Mouse (Mus musculus) kidney, embryonic 16.5 days (tissue): ENCODE measurements around the gene Crygb. TPM values are rescaled to one million over a fixed set of nuclear protein-coding genes. Genes with fewer than 3 reads are reported as not detected.

ENCODE experiments used
- ATAC-seq: fragments of 200-750 bp; cut with Nextera tagmentation; 2 replicates; pipeline ENCODE4 v1.8.0; 2017; ENCODE audit warnings: moderate TSS enrichment; ENCODE audit not compliant: low FRiP score, low TSS enrichment
- H3K27ac ChIP-seq: fragments of 300-500 bp; sonication (generic); 2 replicates; pipeline ENCODE4 v1.5.1; 2014; ENCODE audit warnings: low read length
- H3K27me3 ChIP-seq: fragments of 300-500 bp; sonication (generic); 2 replicates; pipeline ENCODE4 v1.6.1; 2014; ENCODE audit warnings: low read length, control low read depth, mixed read lengths; ENCODE audit not compliant: insufficient read depth
- H3K36me3 ChIP-seq: fragments of 300-500 bp; sonication (generic); 2 replicates; pipeline ENCODE4 v1.6.1; 2014; ENCODE audit warnings: low read length, control low read depth, mixed read lengths; ENCODE audit not compliant: insufficient read depth
- H3K4me1 ChIP-seq: fragments of 300-500 bp; sonication (generic); 2 replicates; pipeline ENCODE4 v1.6.1; 2014; ENCODE audit warnings: low read length, control low read depth, mixed read lengths; ENCODE audit not compliant: insufficient read depth
- H3K4me2 ChIP-seq: fragments of 300-500 bp; sonication (generic); replicated peaks from 2 replicates; pipeline ENCODE4 v1.6.1; 2014; ENCODE audit warnings: low read depth, low read length
- H3K4me3 ChIP-seq: fragments of 300-500 bp; sonication (generic); 2 replicates; pipeline ENCODE4 v1.5.1; 2014; ENCODE audit warnings: mild to moderate bottlenecking, low read length
- H3K9ac ChIP-seq: fragments of 300-500 bp; sonication (generic); replicated peaks from 2 replicates; pipeline ENCODE4 v1.6.1; 2014; ENCODE audit warnings: low read length
- H3K9me3 ChIP-seq: fragments of 300-500 bp; sonication (generic); 2 replicates; pipeline ENCODE4 v1.6.1; 2016; ENCODE audit warnings: low read length, control low read depth
- WGBS: fragments of 180-500 bp; shearing (Covaris S2); extraction: QIAGEN DNeasy Blood & Tissue Kit; methylation state at CpG from one replicate; pipeline ENCODE4 v1.1.7; 2014; 5-methylcytosine and 5-hydroxymethylcytosine counted together
- polyA plus RNA-seq: library from polyadenylated mRNA; unstranded; fragments of >200 nt; fragmentation: Nextera tagmentation; extraction: Ambion mirVana; gene quantifications from 2 replicates; pipeline ENCODE4 v1.2.1, GENCODE M21; 2015

Gene Crygb
- polyA plus RNA-seq, 1 experiment from 2014 or later, result not detected

DNA sequence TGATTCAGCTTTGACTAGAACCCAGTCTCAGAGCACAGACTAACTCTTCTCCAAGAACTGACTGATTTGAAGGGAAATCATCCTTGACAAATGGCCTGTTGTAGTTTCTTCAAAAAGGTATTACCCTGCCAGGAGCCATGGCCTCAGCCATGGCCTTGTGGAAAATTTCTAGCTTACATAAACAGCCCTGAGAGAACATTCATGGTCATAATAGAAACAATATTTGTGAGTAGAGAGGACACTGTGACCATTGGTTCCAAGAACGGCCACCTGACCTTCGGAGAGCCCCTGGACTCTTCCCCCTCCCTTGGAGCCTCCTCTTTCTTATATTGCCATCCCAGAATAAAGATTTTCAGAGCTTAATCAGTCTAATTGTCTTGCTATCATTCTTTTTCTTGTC, 38.7 kb downstream of the Crygb start:
- Histone ChIP-seq H3K36me3 (no peaks in the 10 kb centered on the region), H3K9me3 (no peaks in the 10 kb centered on the region), H3K4me1 (0 out of 2 replicates have a peak, but pooled peaks cover 4% of the 10 kb centered on the region), H3K4me2 (no peak overlapping the region), H3K4me3 (no peak overlapping the region), H3K9ac (no peak overlapping the region), H3K27me3 (no peaks in the 10 kb centered on the region), H3K27ac (no peak overlapping the region)
- 89% methylated on average over 2 of the region's 2 CpGs for WGBS
- no peak for ATAC-seq

DNA sequence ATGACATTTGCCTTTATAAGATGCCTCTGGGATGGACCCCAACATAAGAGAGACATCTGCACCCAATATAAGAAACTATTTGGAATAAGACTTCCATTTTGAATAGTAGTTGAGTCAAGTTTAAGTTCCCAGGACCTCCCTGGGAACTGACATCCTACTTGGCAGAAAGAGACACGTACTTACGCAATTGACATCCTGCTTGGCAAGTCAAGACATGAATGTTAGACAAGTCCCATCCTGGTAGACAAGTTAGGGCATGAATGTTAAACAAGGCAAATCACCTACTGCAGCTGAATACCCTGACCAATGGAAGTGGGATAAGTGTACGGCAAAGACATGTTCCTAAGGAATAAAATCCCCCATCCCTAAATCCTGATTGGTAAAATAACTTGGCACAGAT, 40.3 kb downstream of the Crygb start:
- H3K27ac ChIP-seq, result no peak overlapping the region
- no peaks in the 10 kb centered on the region for H3K36me3 ChIP-seq
- no peak overlapping the region for H3K9ac ChIP-seq
- no peak overlapping the region for H3K4me3 ChIP-seq
- ATAC-seq, result no peak
- WGBS, result 94% methylated on average over 3 of the region's 3 CpGs
- H3K4me1 ChIP-seq, result 0 out of 2 replicates have a peak, but pooled peaks cover 4% of the 10 kb centered on the region
- no peak overlapping the region for H3K4me2 ChIP-seq
- no peaks in the 10 kb centered on the region for H3K9me3 ChIP-seq
- H3K27me3 ChIP-seq, result no peaks in the 10 kb centered on the region

DNA sequence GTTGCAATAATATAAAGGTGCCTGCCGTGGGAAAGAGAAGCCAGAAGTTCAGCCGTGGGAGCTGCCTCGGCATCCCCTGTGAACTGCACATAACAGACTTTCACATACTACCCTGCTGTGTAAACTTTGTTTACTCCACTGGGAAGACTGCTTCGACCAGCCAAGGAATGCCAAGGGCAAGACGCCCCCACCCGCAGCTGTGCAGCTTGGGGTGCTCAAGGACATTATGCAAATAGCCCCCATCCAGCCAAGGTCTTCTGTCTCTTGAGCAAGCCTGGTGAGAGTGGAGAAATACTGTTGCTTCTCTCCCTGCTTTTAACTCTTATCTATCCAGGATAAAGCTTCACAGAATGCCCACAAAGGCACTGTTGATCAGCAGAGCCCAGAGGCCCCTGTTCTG, 41.3 kb downstream of the Crygb start:
- H3K27ac ChIP-seq, result no peak overlapping the region
- H3K4me3 ChIP-seq, result no peak overlapping the region
- no peak overlapping the region for H3K9ac ChIP-seq
- H3K9me3 ChIP-seq, result no peaks in the 10 kb centered on the region
- no peak overlapping the region for H3K4me2 ChIP-seq
- H3K27me3 ChIP-seq, result no peaks in the 10 kb centered on the region
- no peak for ATAC-seq
- WGBS, result 55% methylated on average over 6 of the region's 6 CpGs
- H3K36me3 ChIP-seq, result no peaks in the 10 kb centered on the region
- H3K4me1 ChIP-seq, result 0 out of 2 replicates have a peak, but pooled peaks cover 4% of the 10 kb centered on the region

DNA sequence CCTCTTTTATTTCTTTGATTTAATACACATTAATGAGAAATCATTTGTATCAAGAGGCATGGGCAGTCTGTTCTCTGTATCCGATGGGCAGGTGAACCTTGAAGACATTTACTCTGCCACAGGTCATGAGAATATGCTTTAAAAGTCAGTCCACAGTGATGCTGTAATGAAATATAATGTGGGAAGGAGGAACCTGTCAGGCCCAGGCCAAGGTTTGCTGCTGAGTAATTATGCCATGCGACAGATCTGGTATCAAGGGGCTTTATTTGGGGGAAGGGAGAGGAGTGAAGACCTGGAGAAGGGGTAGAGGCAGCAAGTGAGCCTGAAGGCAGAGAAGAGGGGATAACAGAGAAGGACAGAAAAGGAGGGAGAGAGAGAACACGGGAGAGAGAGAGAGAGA, 42.4 kb downstream of the Crygb start:
- 0 out of 2 replicates have a peak, but pooled peaks cover 4% of the 10 kb centered on the region for H3K4me1 ChIP-seq
- no peak overlapping the region for H3K4me3 ChIP-seq
- H3K9me3 ChIP-seq, result no peaks in the 10 kb centered on the region
- H3K36me3 ChIP-seq, result no peaks in the 10 kb centered on the region
- WGBS, result 70% methylated on average over 3 of the region's 3 CpGs
- no peak overlapping the region for H3K9ac ChIP-seq
- H3K27ac ChIP-seq, result no peak overlapping the region
- no peak for ATAC-seq
- H3K4me2 ChIP-seq, result no peak overlapping the region
- no peaks in the 10 kb centered on the region for H3K27me3 ChIP-seq

DNA sequence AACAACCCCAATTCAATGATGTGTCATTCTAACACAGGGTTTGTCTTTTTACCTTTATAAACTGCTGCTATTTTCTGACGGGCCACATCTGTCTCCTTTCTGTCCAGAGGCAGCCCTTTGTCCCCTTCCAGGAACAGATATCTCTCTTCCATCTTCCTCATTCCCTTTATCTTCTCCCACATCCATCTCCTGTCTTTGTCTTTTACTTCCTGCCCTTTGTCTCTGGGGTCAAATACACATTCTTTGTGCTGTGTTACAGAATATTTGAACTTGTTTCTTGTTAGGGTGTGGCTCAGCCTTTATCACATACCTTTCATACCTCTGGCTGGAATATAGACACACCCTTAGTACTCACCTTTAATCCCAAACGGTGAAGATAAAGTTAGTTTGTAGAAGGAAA, 44.5 kb downstream of the Crygb start:
- Histone ChIP-seq H3K9ac (no peak overlapping the region), H3K27me3 (no peaks in the 10 kb centered on the region), H3K36me3 (no peaks in the 10 kb centered on the region), H3K4me3 (no peak overlapping the region), H3K4me2 (no peak overlapping the region), H3K4me1 (0 out of 2 replicates have a peak, but pooled peaks cover 4% of the 10 kb centered on the region), H3K27ac (no peak overlapping the region), H3K9me3 (no peaks in the 10 kb centered on the region)
- no peak for ATAC-seq
- 78% methylated on average over 2 of the region's 2 CpGs for whole genome bisulfite sequencing

DNA sequence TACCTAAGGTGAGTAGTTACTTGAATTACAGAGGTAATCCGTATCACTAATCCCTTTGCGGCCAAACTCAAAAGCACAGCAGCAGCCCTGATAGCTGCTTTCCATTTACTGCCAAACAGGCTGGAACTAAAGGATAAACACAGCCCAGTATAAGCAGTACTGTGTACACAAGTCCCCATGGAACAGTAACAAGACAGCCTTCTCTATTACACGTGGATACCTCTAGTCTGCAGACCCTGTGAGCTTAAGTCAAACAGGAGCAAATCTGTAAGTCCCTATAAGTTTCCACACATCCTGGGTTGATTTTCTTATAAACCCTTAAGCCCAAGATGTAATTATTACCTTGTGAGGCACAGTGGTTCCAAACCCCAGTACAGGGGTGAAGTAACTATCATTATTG, 46.6 kb downstream of the Crygb start:
- Histone ChIP-seq H3K36me3 (no peaks in the 10 kb centered on the region), H3K9ac (no peak overlapping the region), H3K27ac (no peak overlapping the region), H3K4me1 (no peaks in the 10 kb centered on the region), H3K4me3 (no peak overlapping the region), H3K4me2 (no peak overlapping the region), H3K9me3 (no peaks in the 10 kb centered on the region), H3K27me3 (no peaks in the 10 kb centered on the region)
- no peak for ATAC-seq
- 42% methylated on average over 3 of the region's 3 CpGs for WGBS

DNA sequence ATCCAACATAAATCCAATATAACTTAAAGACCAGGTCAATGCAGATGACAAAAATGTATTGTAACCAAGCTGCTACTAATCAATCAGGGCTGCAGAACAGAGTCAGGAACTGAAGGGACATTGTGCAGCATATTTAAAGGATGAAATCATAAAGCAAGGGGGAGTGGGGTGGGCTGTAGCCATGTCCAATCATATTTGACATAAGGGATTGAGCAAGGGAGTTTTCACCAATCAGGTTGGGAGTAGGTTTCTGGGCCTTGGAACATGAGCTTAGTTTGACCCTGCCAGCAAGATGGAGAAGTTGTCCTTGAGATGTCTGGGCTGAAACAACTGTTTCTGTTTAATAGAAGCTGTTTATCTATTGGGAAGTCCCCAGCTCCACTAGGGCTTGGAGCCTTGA, 49.4 kb downstream of the Crygb start, which contains the start of gene Akr1cl:
Akr1cl (minus strand) TSS at position 119 of the 400 bp plus-strand sequence.
- no peak within 1 kb of the TSS for H3K4me2 ChIP-seq
- no peaks in the 10 kb centered on the region for H3K27me3 ChIP-seq
- H3K4me1 ChIP-seq, result no peaks in the 10 kb centered on the region
- H3K9ac ChIP-seq, result no peak within 1 kb of the TSS
- H3K4me3 ChIP-seq, result no peak within 1 kb of the TSS
- no peaks in the 10 kb centered on the region for H3K9me3 ChIP-seq
- no peak for ATAC-seq
- no peaks in the 10 kb centered on the region for H3K36me3 ChIP-seq
- H3K27ac ChIP-seq, result no peak within 1 kb of the TSS

Other genes starting within 250 kb of the Crygb start
- gene Plekhm3, start 125.5 kb downstream of the Crygb start, polyA plus RNA-seq, result 5.0 and 9.1 TPM in 2 replicates
- 3.0 and 3.9 TPM in 2 replicates for gene Akr1cl, start 49.5 kb downstream of the Crygb start, polyA plus RNA-seq
- gene Cryge, start 31.1 kb downstream of the Crygb start, polyA plus RNA-seq, result not detected in 2 replicates
- gene Crygd, start 18.8 kb downstream of the Crygb start, polyA plus RNA-seq, result not detected in 2 replicates
- gene Crygc, start 8.6 kb downstream of the Crygb start, polyA plus RNA-seq, result not detected in 2 replicates
- gene Cryga, start 21.1 kb upstream of the Crygb start, polyA plus RNA-seq, result not detected in 2 replicates
- 0.29 TPM in 1 of 2 replicates, not detected in the other for gene Gm28845, start 37.3 kb upstream of the Crygb start, polyA plus RNA-seq
- 2.0 and 2.8 TPM in 2 replicates for gene D630023F18Rik, start 40.9 kb upstream of the Crygb start, polyA plus RNA-seq
- 293 and 329 TPM in 2 replicates for gene Idh1, start 104.2 kb upstream of the Crygb start, polyA plus RNA-seq
- 10.0 and 11.1 TPM in 2 replicates for gene Pikfyve, start 104.4 kb upstream of the Crygb start, polyA plus RNA-seq
- gene Pth2r, start 199.8 kb upstream of the Crygb start, polyA plus RNA-seq, result not detected in 2 replicates